Mouse (Mus musculus): ENCODE data around the gene Lyst.

- TF ChIP-seq E2F4 (IDR thresholded peaks at IDR 0.05; ENCODE audit: borderline replicate concordance, low read depth, low read length) (no peak), EP300 (IDR thresholded peaks at IDR 0.05; ENCODE audit: low read depth in 1 of 2, low read length in 2 of 2) (no peak), USF2 (IDR thresholded peaks at IDR 0.05; ENCODE audit: borderline replicate concordance in 1 of 2, insufficient read depth in 1 of 2, low read depth in 1 of 2, low read length in 2 of 2) (no peak), CHD1 (IDR thresholded peaks at IDR 0.05; ENCODE audit: low read depth, low read length) (no peak), POLR2AphosphoS5 (IDR thresholded peaks at IDR 0.05; ENCODE audit: borderline replicate concordance, low read depth, low read length) (no peak), GATA1 (IDR thresholded peaks at IDR 0.05; ENCODE audit: low read depth, low read length) (no peak), HCFC1 (IDR thresholded peaks at IDR 0.05; ENCODE audit: low read depth, low read length) (no peak), SIN3A (IDR thresholded peaks at IDR 0.05; ENCODE audit: low read length) (no peak), CTCF (IDR thresholded peaks at IDR 0.05 in 2 of 3, conservative IDR thresholded peaks at IDR 0.05 in 1 of 3; ENCODE audit: control insufficient read depth in 1 of 3, insufficient read depth in 1 of 3, low read depth in 2 of 3, low read length in 3 of 3, poor library complexity in 1 of 3, severe bottlenecking in 1 of 3) (no peak), MAZ (IDR thresholded peaks at IDR 0.05; ENCODE audit: low read depth, low read length) (no peak), RAD21 (IDR thresholded peaks at IDR 0.05; ENCODE audit: low read depth, low read length) (no peak), MAFK (IDR thresholded peaks at IDR 0.05; ENCODE audit: borderline replicate concordance, low read depth, low read length) (no peak), CHD2 (IDR thresholded peaks at IDR 0.05; ENCODE audit: low read length) (no peak), POLR2A (IDR thresholded peaks at IDR 0.05; ENCODE audit: control insufficient read depth in 1 of 2, insufficient read depth in 1 of 2, low read depth in 1 of 2, low read length in 2 of 2, poor library complexity in 1 of 2) (no peak)
These were observed 31.9 kb upstream of the Lyst start for GRCm38 (mm10) chr13:13558251-13558650.
